Mouse (Mus musculus): ENCODE measurements at regions not wholly inside any gene's neighbourhood (a gene's known extent, or its start where the extent isn't known, plus 50 kb on each side); places are given as distances from the start of the nearest gene placed in this dataset.

DNA sequence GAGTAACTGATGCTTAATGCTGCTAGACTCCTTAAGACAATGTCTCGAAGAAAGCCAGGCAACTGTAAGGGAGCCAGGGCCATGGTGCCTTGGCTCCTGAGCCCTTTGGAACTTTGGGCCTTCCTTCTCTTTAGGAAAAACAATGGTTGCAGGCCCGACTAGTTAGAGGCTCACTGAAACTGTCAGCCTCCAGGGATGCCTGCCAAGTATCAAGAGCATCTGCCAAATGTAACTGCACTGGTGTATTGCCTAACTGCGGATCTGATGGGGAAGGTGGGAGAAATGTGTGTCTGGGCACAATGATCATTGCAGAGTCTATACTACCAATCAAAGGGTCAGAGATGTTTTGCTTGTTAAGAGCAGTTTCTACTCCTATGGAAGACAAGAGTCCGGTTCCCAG is 121.1 kb downstream of the H2al1j start:
- TF ChIP-seq POLR2A (IDR thresholded peaks at IDR 0.05; ENCODE audit: low read depth, low read length) (no peak), CTCF (conservative IDR thresholded peaks at IDR 0.05; ENCODE audit: insufficient read depth, insufficient read length, low read depth, low read length) (no peak)
